Mouse (Mus musculus) embryonic facial prominence, embryonic 13.5 days (tissue): ENCODE measurements at regions not wholly inside any gene's neighbourhood (a gene's known extent, or its start where the extent isn't known, plus 50 kb on each side); places are given as distances from the start of the nearest gene placed in this dataset.

Experiments
- ATAC-seq: fragments of 200-750 bp; cut with Nextera tagmentation; 2 replicates; pipeline ENCODE4 v1.8.0; 2017; ENCODE audit warnings: low read depth; ENCODE audit not compliant: insufficient number of reproducible peaks, insufficient read depth, low FRiP score, low TSS enrichment
- H3K27ac ChIP-seq: fragments of 300-500 bp; sonication (generic); 2 replicates; pipeline ENCODE4 v1.5.1; 2015; ENCODE audit warnings: moderate library complexity, mild to moderate bottlenecking, inconsistent platforms
- H3K27me3 ChIP-seq: fragments of 300-500 bp; sonication (generic); 2 replicates; pipeline ENCODE4 v1.6.1; 2015; ENCODE audit warnings: mild to moderate bottlenecking, inconsistent platforms
- H3K36me3 ChIP-seq: fragments of 300-500 bp; sonication (generic); 2 replicates; pipeline ENCODE4 v1.6.1; 2015; ENCODE audit warnings: mild to moderate bottlenecking, inconsistent platforms
- H3K4me1 ChIP-seq: fragments of 300-500 bp; sonication (generic); 2 replicates; pipeline ENCODE4 v1.6.1; 2015; ENCODE audit warnings: inconsistent platforms
- H3K4me2 ChIP-seq: fragments of 300-500 bp; sonication (generic); 2 replicates; pipeline ENCODE4 v1.6.1; 2015; ENCODE audit warnings: moderate library complexity, mild to moderate bottlenecking, inconsistent platforms
- H3K4me3 ChIP-seq: fragments of 300-500 bp; sonication (generic); 2 replicates; pipeline ENCODE4 v1.5.1; 2015; ENCODE audit warnings: mild to moderate bottlenecking, inconsistent platforms
- H3K9ac ChIP-seq: fragments of 300-500 bp; sonication (generic); 2 replicates; pipeline ENCODE4 v1.6.1; 2015; ENCODE audit warnings: mild to moderate bottlenecking, inconsistent platforms
- H3K9me3 ChIP-seq: fragments of 300-500 bp; sonication (generic); 2 replicates; pipeline ENCODE4 v1.6.1; 2016; ENCODE audit warnings: inconsistent platforms
- WGBS: fragments of 180-500 bp; shearing (Covaris S2); methylation state at CpG from one replicate; pipeline ENCODE4 v1.1.7; 2015; ENCODE audit warnings: mixed read lengths; 5-methylcytosine and 5-hydroxymethylcytosine counted together

- WGBS: 89% methylated on average over 5 of the region's 5 CpGs
- Histone ChIP-seq H3K27ac (no peak overlapping the region), H3K4me2 (no peak overlapping the region), H3K27me3 (peaks cover 10% of the 10 kb centered on the region), H3K9me3 (no peaks in the 10 kb centered on the region), H3K36me3 (no peaks in the 10 kb centered on the region), H3K4me3 (no peak overlapping the region), H3K9ac (no peak overlapping the region), H3K4me1 (0 out of 2 replicates have a peak, but pooled peaks cover 5% of the 10 kb centered on the region)
- ATAC-seq: no peak
Observed at GRCm38 (mm10) chr8:10807040-10807439, 201.2 kb downstream of the Irs2 start.

GRCm38 (mm10) chr8:10805405-10806151, 202.7 kb downstream of the Irs2 start:
- WGBS: 7% methylated on average over 24 of the region's 25 CpGs
- peaks cover 10% of the 10 kb centered on the region for H3K27me3 ChIP-seq
- peak overlapping the region; percentile 50 for H3K4me2 ChIP-seq
- H3K9ac ChIP-seq: peak overlapping the region; percentile 57
- 0 out of 2 replicates have a peak overlapping the region, but pooled peaks have one; percentile 9 for H3K4me3 ChIP-seq
- H3K27ac ChIP-seq: no peak overlapping the region
- no peaks in the 10 kb centered on the region for H3K36me3 ChIP-seq
- H3K9me3 ChIP-seq: no peaks in the 10 kb centered on the region
- ATAC-seq: no peak
- 0 out of 2 replicates have a peak, but pooled peaks cover 5% of the 10 kb centered on the region for H3K4me1 ChIP-seq

- no peak overlapping the region for H3K9ac ChIP-seq
- H3K9me3 ChIP-seq: no peaks in the 10 kb centered on the region
- 61% methylated on average over 3 of the region's 3 CpGs for WGBS
- H3K4me2 ChIP-seq: no peak overlapping the region; the same call in 1 of the 2 replicates
- H3K4me3 ChIP-seq: no peak overlapping the region
- H3K4me1 ChIP-seq: 0 out of 2 replicates have a peak, but pooled peaks cover 5% of the 10 kb centered on the region
- no peak overlapping the region for H3K27ac ChIP-seq
- H3K36me3 ChIP-seq: no peaks in the 10 kb centered on the region
- peaks cover 10% of the 10 kb centered on the region for H3K27me3 ChIP-seq
- no peak for ATAC-seq
Observed at GRCm38 (mm10) chr8:10804974-10805373, 203.3 kb downstream of the Irs2 start.

- Histone ChIP-seq H3K9ac (no peak overlapping the region), H3K4me2 (no peak overlapping the region)
- ATAC-seq: no peak
Observed at GRCm38 (mm10) chr8:10802003-10802402, 206.3 kb downstream of the Irs2 start.

GRCm38 (mm10) chr8:10801580-10801979, 206.7 kb downstream of the Irs2 start:
- Histone ChIP-seq H3K9me3 (no peaks in the 10 kb centered on the region), H3K4me2 (no peak overlapping the region), H3K4me3 (no peak overlapping the region), H3K36me3 (no peaks in the 10 kb centered on the region), H3K27ac (no peak overlapping the region), H3K27me3 (peaks cover 10% of the 10 kb centered on the region), H3K9ac (no peak overlapping the region), H3K4me1 (0 out of 2 replicates have a peak, but pooled peaks cover 5% of the 10 kb centered on the region)
- no peak for ATAC-seq
- 81% methylated on average over 5 of the region's 5 CpGs for WGBS

More at GRCm38 (mm10) chr8:10802003-10802402, 206.3 kb downstream of the Irs2 start:
- Histone ChIP-seq H3K9me3 (no peaks in the 10 kb centered on the region), H3K27ac (no peak overlapping the region), H3K4me1 (0 out of 2 replicates have a peak, but pooled peaks cover 5% of the 10 kb centered on the region), H3K27me3 (peaks cover 10% of the 10 kb centered on the region), H3K4me3 (no peak overlapping the region), H3K36me3 (no peaks in the 10 kb centered on the region)

- 66% methylated on average over 1 of the region's 1 CpGs for WGBS
- ATAC-seq: no peak
- no peaks in the 10 kb centered on the region for H3K4me1 ChIP-seq
- H3K9ac ChIP-seq: no peak overlapping the region
- no peaks in the 10 kb centered on the region for H3K9me3 ChIP-seq
- H3K4me2 ChIP-seq: no peak overlapping the region
- H3K27me3 ChIP-seq: no peaks in the 10 kb centered on the region
- H3K27ac ChIP-seq: no peak overlapping the region
- H3K36me3 ChIP-seq: no peaks in the 10 kb centered on the region
- no peak overlapping the region for H3K4me3 ChIP-seq
Observed at GRCm38 (mm10) chr8:10798444-10798843, 209.8 kb downstream of the Irs2 start.

GRCm38 (mm10) chr8:10794367-10795189, 213.7 kb downstream of the Irs2 start:
- Histone ChIP-seq H3K27ac (no peak overlapping the region), H3K36me3 (no peaks in the 10 kb centered on the region), H3K4me2 (no peak overlapping the region), H3K4me1 (no peaks in the 10 kb centered on the region), H3K27me3 (no peaks in the 10 kb centered on the region; the same call in 1 of the 2 replicates), H3K9ac (no peak overlapping the region), H3K9me3 (no peaks in the 10 kb centered on the region), H3K4me3 (no peak overlapping the region)
- WGBS: 64% methylated on average over 10 of the region's 10 CpGs
- ATAC-seq: no peak

- H3K27me3 ChIP-seq: no peaks in the 10 kb centered on the region; the same call in 1 of the 2 replicates
- no peaks in the 10 kb centered on the region for H3K36me3 ChIP-seq
- no peak for ATAC-seq
- no peak overlapping the region for H3K27ac ChIP-seq
- H3K4me2 ChIP-seq: no peak overlapping the region
- no peak overlapping the region for H3K9ac ChIP-seq
- H3K4me1 ChIP-seq: no peaks in the 10 kb centered on the region
- H3K9me3 ChIP-seq: no peaks in the 10 kb centered on the region
- H3K4me3 ChIP-seq: no peak overlapping the region
- WGBS: 95% methylated on average over 9 of the region's 9 CpGs
Observed at GRCm38 (mm10) chr8:10793670-10794366, 214.4 kb downstream of the Irs2 start.

GRCm38 (mm10) chr8:10788496-10789200, 219.6 kb downstream of the Irs2 start:
- Histone ChIP-seq H3K4me3 (no peak overlapping the region), H3K36me3 (no peaks in the 10 kb centered on the region), H3K4me2 (no peak overlapping the region), H3K27ac (no peak overlapping the region), H3K9ac (no peak overlapping the region), H3K27me3 (no peaks in the 10 kb centered on the region; the same call in 1 of the 2 replicates), H3K9me3 (no peaks in the 10 kb centered on the region), H3K4me1 (no peaks in the 10 kb centered on the region)
- no peak for ATAC-seq
- WGBS: 56% methylated on average over 8 of the region's 8 CpGs

GRCm38 (mm10) chr8:10785801-10786200, 222.5 kb downstream of the Irs2 start:
- H3K36me3 ChIP-seq: no peaks in the 10 kb centered on the region
- H3K27ac ChIP-seq: no peak overlapping the region
- no peak for ATAC-seq
- H3K4me2 ChIP-seq: no peak overlapping the region
- WGBS: 76% methylated on average over 4 of the region's 4 CpGs
- no peaks in the 10 kb centered on the region for H3K9me3 ChIP-seq
- no peak overlapping the region for H3K4me3 ChIP-seq
- no peaks in the 10 kb centered on the region for H3K4me1 ChIP-seq
- H3K9ac ChIP-seq: no peak overlapping the region
- no peaks in the 10 kb centered on the region; the same call in 1 of the 2 replicates for H3K27me3 ChIP-seq

- H3K4me1 ChIP-seq: no peaks in the 10 kb centered on the region
- no peaks in the 10 kb centered on the region for H3K36me3 ChIP-seq
- no peak for ATAC-seq
- H3K27me3 ChIP-seq: no peaks in the 10 kb centered on the region; the same call in 1 of the 2 replicates
- H3K9ac ChIP-seq: no peak overlapping the region
- 96% methylated on average over 4 of the region's 4 CpGs for WGBS
- H3K4me3 ChIP-seq: no peak overlapping the region
- H3K27ac ChIP-seq: no peak overlapping the region
- H3K9me3 ChIP-seq: no peaks in the 10 kb centered on the region
- no peak overlapping the region for H3K4me2 ChIP-seq
Observed at GRCm38 (mm10) chr8:10785311-10785710, 222.9 kb downstream of the Irs2 start.
